Mouse (Mus musculus) CH12.LX (cell line): ENCODE results near the gene Nos1ap. TPM values are rescaled to one million over a fixed set of nuclear protein-coding genes. Genes with fewer than 3 reads are reported as not detected.
A peak's percentile ranks its signal among the peaks of the same experiment; 100 is the strongest.

ENCODE experiments used
- DNase-seq: peaks from one replicate; pipeline ENCODE4 v3.0.0-alpha.2; 2013; ENCODE audit errors: extremely low read depth
- H3K27ac ChIP-seq: 2 replicates; pipeline ENCODE4 v1.5.1; 2012; ENCODE audit warnings: low read depth, mild to moderate bottlenecking, control low read depth, moderate library complexity; ENCODE audit not compliant: insufficient read depth
- H3K27me3 ChIP-seq: replicated peaks from 2 replicates; pipeline ENCODE3; 2012; ENCODE audit warnings: inconsistent platforms
- H3K36me3 ChIP-seq, 2 experiments: replicated peaks in 1 of 2; 2 replicates each; pipeline versions ENCODE3 to v1.6.1; 2012; ENCODE audit warnings: inconsistent platforms in 1 of 2, low read length in 1 of 2, mild to moderate bottlenecking in 1 of 2, mixed read lengths in 1 of 2, moderate library complexity in 1 of 2; ENCODE audit not compliant: control insufficient read depth in 1 of 2, insufficient read depth in 1 of 2
- H3K4me1 ChIP-seq, 2 experiments: 2 replicates each; pipeline ENCODE4 v1.6.1; 2012; ENCODE audit warnings: inconsistent platforms in 1 of 2, moderate library complexity in 1 of 2; ENCODE audit not compliant: insufficient read depth in 2 of 2, control insufficient read depth in 1 of 2
- H3K4me2 ChIP-seq: 2 replicates; pipeline ENCODE4 v1.6.1; 2012; ENCODE audit warnings: low read depth, mild to moderate bottlenecking, control low read depth; ENCODE audit not compliant: poor library complexity, insufficient read depth, severe bottlenecking
- H3K4me3 ChIP-seq, 3 experiments: fragments of 150-350 bp in 1 of 3; sonication (generic) in 1 of 3; replicated peaks in 1 of 3; 2 replicates each; pipeline versions ENCODE3 to v1.5.1; 2011 to 2012; ENCODE audit warnings: low read depth in 2 of 3, low read length in 2 of 3, mild to moderate bottlenecking in 2 of 3, moderate library complexity in 2 of 3, control low read depth in 1 of 3, improper control_type of control experiment in 1 of 3, inconsistent platforms in 1 of 3, mixed read lengths in 1 of 3; ENCODE audit not compliant: poor library complexity in 1 of 3
- H3K79me2 ChIP-seq: replicated peaks from 2 replicates; pipeline ENCODE4 v1.6.1; 2012; ENCODE audit warnings: mild to moderate bottlenecking, moderate library complexity; ENCODE audit not compliant: control insufficient read depth, poor library complexity, insufficient read depth, severe bottlenecking; ENCODE audit errors: extremely low read depth
- H3K9ac ChIP-seq: 2 replicates; pipeline ENCODE4 v1.6.1; 2012; ENCODE audit warnings: low read depth, mild to moderate bottlenecking, control low read depth, moderate library complexity; ENCODE audit not compliant: insufficient read depth
- H3K9me3 ChIP-seq: replicated peaks from 2 replicates; pipeline ENCODE3; 2012; ENCODE audit warnings: low read length, inconsistent platforms, mixed read lengths
- CHD1 ChIP-seq: IDR thresholded peaks from 2 replicates; pipeline ENCODE4 v1.6.1; 2012; ENCODE audit warnings: low read depth, low read length, improper control_type of control experiment, inconsistent platforms
- CHD2 ChIP-seq: IDR thresholded peaks from 2 replicates; pipeline ENCODE4 v1.6.1; 2011; ENCODE audit warnings: low read length, improper control_type of control experiment
- CTCF ChIP-seq, 2 experiments: IDR thresholded peaks in 1 of 2; conservative IDR thresholded peaks in 1 of 2; 2 replicates each; pipeline ENCODE4 v1.5.1; 2011 to 2012; ENCODE audit warnings: low read depth in 2 of 2, low read length in 2 of 2, improper control_type of control experiment in 1 of 2, inconsistent platforms in 1 of 2, mild to moderate bottlenecking in 1 of 2, moderate library complexity in 1 of 2
- ELF1 ChIP-seq: IDR thresholded peaks from 2 replicates; pipeline ENCODE4 v1.6.1; 2014; ENCODE audit warnings: low read depth, mild to moderate bottlenecking, inconsistent platforms, low read length, improper control_type of control experiment
- EP300 ChIP-seq: IDR thresholded peaks from 2 replicates; pipeline ENCODE4 v1.6.1; 2011; ENCODE audit warnings: low read length, improper control_type of control experiment
- JUND ChIP-seq: conservative IDR thresholded peaks from 2 replicates; pipeline ENCODE4 v1.6.1; 2011; ENCODE audit warnings: low read depth, low read length, improper control_type of control experiment
- MEF2A ChIP-seq: IDR thresholded peaks from 2 replicates; pipeline ENCODE4 v1.6.1; 2014; ENCODE audit warnings: low read depth, mild to moderate bottlenecking, inconsistent platforms, low read length, improper control_type of control experiment, borderline replicate concordance
- MXI1 ChIP-seq: IDR thresholded peaks from 2 replicates; pipeline ENCODE4 v1.6.1; 2011; ENCODE audit warnings: mild to moderate bottlenecking, low read depth, low read length, improper control_type of control experiment
- NELFE ChIP-seq: IDR thresholded peaks from 2 replicates; pipeline ENCODE4 v1.6.1; 2011; ENCODE audit warnings: low read depth, low read length, improper control_type of control experiment
- NRF1 ChIP-seq: IDR thresholded peaks from 2 replicates; pipeline ENCODE4 v1.6.1; 2014; ENCODE audit warnings: low read depth, mild to moderate bottlenecking, inconsistent platforms, low read length, improper control_type of control experiment, moderate library complexity
- PAX5 ChIP-seq: IDR thresholded peaks from 2 replicates; pipeline ENCODE4 v1.6.1; 2012; ENCODE audit warnings: low read length, inconsistent platforms, mixed read lengths
- POLR2A ChIP-seq: IDR thresholded peaks from 2 replicates; pipeline ENCODE4 v1.6.1; 2011; ENCODE audit warnings: low read depth, mild to moderate bottlenecking, improper control_type of control experiment, low read length
- POLR2AphosphoS2 ChIP-seq: IDR thresholded peaks from 2 replicates; pipeline ENCODE4 v1.6.1; 2011; ENCODE audit warnings: low read depth, low read length, improper control_type of control experiment
- SMC3 ChIP-seq: IDR thresholded peaks from 2 replicates; pipeline ENCODE4 v1.6.1; 2011; ENCODE audit warnings: low read depth, low read length, improper control_type of control experiment
- TBP ChIP-seq: conservative IDR thresholded peaks from 2 replicates; pipeline ENCODE4 v1.6.1; 2011; ENCODE audit warnings: low read depth, low read length, improper control_type of control experiment
- TCF12 ChIP-seq: IDR thresholded peaks from 2 replicates; pipeline ENCODE4 v1.6.1; 2014; ENCODE audit warnings: low read depth, mild to moderate bottlenecking, inconsistent platforms, low read length, improper control_type of control experiment
- UBTF ChIP-seq: IDR thresholded peaks from 2 replicates; pipeline ENCODE4 v1.6.1; 2012; ENCODE audit warnings: low read depth, mild to moderate bottlenecking, inconsistent platforms, low read length, improper control_type of control experiment, moderate library complexity
- USF1 ChIP-seq: IDR thresholded peaks from 2 replicates; pipeline ENCODE4 v1.6.1; 2014; ENCODE audit warnings: low read depth, mild to moderate bottlenecking, inconsistent platforms, low read length, improper control_type of control experiment
- ZC3H11A ChIP-seq: IDR thresholded peaks from 2 replicates; pipeline ENCODE4 v1.6.1; 2012; ENCODE audit warnings: low read depth, mild to moderate bottlenecking, inconsistent platforms, low read length, improper control_type of control experiment
- ZKSCAN1 ChIP-seq: IDR thresholded peaks from 2 replicates; pipeline ENCODE4 v1.6.1; 2012; ENCODE audit warnings: low read depth, inconsistent platforms, low read length, improper control_type of control experiment, borderline replicate concordance
- dilution Hi-C: fragments of 300-500 bp; cut with MboI; formaldehyde crosslinking; loops from 2 replicates; pipeline ENCODE4 v1.14.3; 2020; ENCODE audit warnings: low sequenced_read_pairs; ENCODE audit not compliant: extremely low pct_unique_long_range_greater_than_20kb, extremely low pct_ligation_motif_present
- in situ Hi-C: fragments of 300-500 bp; cut with MboI; formaldehyde crosslinking; loops from 3 replicates; pipeline ENCODE4 v1.14.3; 2019; ENCODE audit warnings: low sequenced_read_pairs, low pct_ligation_motif_present, low pct_unique_long_range_greater_than_20kb, mixed read lengths
- polyA plus RNA-seq: library from polyadenylated mRNA; unstranded; fragments of >175 nt; gene quantifications from 2 replicates; pipeline ENCODE4 v1.2.1, GENCODE M21; 2012; ENCODE audit warnings: low read depth; ENCODE audit not compliant: insufficient read length
- total RNA-seq, 2 experiments: library from RNA; depleted of rRNA; stranded (reverse); fragments of 300-350 nt in 1 of 2; fragments of >200 nt in 1 of 2; gene quantifications; 2 replicates each; pipeline ENCODE4 v1.2.3; 2012 to 2014

Gene Nos1ap
- total and polyA plus RNA-seq, 3 experiments: not detected

GRCm38 (mm10) chr1:170339943-170340342 lies 249.7 kb downstream of the Nos1ap start:
- Histone ChIP-seq H3K4me1 (no peaks in the 10 kb centered on the region), H3K79me2 (no peaks in the 10 kb centered on the region), H3K4me3 (no peak overlapping the region), H3K9me3 (no peaks in the 10 kb centered on the region), H3K27me3 (no peaks in the 10 kb centered on the region), H3K4me2 (no peak overlapping the region), H3K36me3 (no peaks in the 10 kb centered on the region), H3K27ac (no peak overlapping the region), H3K9ac (no peak overlapping the region)
- in situ Hi-C loops: no loop called here
- DNase-seq: no peak
- dilution Hi-C loops: no loop called here
- TF ChIP-seq ZKSCAN1 (no peak), JUND (no peak), TCF12 (no peak), ZC3H11A (no peak), PAX5 (no peak), USF1 (no peak), NRF1 (no peak)

DNA sequence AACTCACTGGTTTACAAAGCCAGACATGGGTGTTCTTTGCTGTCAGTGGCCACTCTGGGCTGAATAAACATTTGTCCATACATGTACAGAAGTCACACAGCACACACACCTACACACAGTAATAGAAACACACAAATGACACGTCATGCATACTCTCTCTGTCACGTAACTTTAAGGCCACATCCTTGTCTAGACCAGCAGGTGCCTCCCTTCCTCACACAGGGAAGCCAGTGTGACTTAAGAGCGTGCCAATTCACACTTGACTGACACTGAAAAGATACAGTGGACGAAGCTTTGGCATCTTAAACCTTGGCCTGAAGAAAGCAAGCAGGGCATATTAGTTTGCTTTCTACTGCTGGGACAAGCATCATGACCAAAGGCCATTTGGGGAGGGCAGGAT lies 256.9 kb downstream of the Nos1ap start:
- H3K4me2 ChIP-seq: no peak overlapping the region
- no peak for DNase-seq
- TF ChIP-seq UBTF (no peak), CTCF (conservative IDR thresholded peaks at IDR 0.05 in 1 of 2, IDR thresholded peaks at IDR 0.05 in 1 of 2; ENCODE audit: low read depth in 2 of 2, low read length in 2 of 2) (peak in 1 of 2 experiments; percentile 18; a peak in 1 of 4 replicates), MXI1 (no peak), SMC3 (peak; percentile 19; the same call in 1 of the 2 replicates)
- peaks cover 0 to 10% of the 10 kb centered on the region in 2 experiments; a peak in 2 of 4 replicates for H3K4me1 ChIP-seq
- dilution Hi-C loops: no loop called here
- H3K9ac ChIP-seq: no peak overlapping the region
- H3K9me3 ChIP-seq: no peaks in the 10 kb centered on the region
- H3K4me3 ChIP-seq: no peak overlapping the region
- H3K27me3 ChIP-seq: peaks cover 2% of the 10 kb centered on the region
- in situ Hi-C loops: no loop called here
- no peak overlapping the region for H3K27ac ChIP-seq
- H3K36me3 ChIP-seq: no peaks in the 10 kb centered on the region
- no peaks in the 10 kb centered on the region for H3K79me2 ChIP-seq

DNA sequence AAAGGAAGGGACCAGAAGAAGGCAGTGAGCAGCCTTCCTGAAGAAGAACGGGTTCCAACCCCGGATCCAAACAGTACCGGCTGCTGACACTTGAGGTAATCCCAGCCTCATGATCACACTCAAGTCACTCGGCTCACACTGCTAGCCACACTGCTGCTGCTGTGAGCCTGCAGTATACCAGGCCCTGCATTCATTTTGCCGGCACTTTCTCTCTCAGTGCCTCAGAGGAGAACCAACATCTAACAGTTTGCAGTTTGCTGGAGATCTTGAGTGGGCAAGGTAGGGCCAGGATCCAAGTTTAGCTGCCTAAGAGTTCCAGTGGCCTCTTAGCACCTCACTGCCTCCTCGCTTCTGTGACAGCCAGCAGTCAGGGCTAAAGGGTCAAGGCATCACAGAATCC lies 257.7 kb downstream of the Nos1ap start:
- H3K4me2 ChIP-seq: no peak overlapping the region
- in situ Hi-C loops (no loop called here), dilution Hi-C loops (no loop called here)
- no peak for DNase-seq
- H3K4me1 ChIP-seq: peaks cover 0 to 10% of the 10 kb centered on the region in 2 experiments; a peak in 2 of 4 replicates
- H3K4me3 ChIP-seq: no peak overlapping the region
- H3K27ac ChIP-seq: no peak overlapping the region
- no peaks in the 10 kb centered on the region for H3K9me3 ChIP-seq
- no peaks in the 10 kb centered on the region for H3K79me2 ChIP-seq
- no peaks in the 10 kb centered on the region for H3K36me3 ChIP-seq
- no peak overlapping the region for H3K9ac ChIP-seq
- peaks cover 6% of the 10 kb centered on the region for H3K27me3 ChIP-seq
- TF ChIP-seq EP300 (no peak), TBP (no peak), CHD1 (no peak), CTCF (conservative IDR thresholded peaks at IDR 0.05 in 1 of 2, IDR thresholded peaks at IDR 0.05 in 1 of 2; ENCODE audit: low read depth in 2 of 2, low read length in 2 of 2) (no peak), CHD2 (no peak), ELF1 (no peak), MEF2A (no peak), ZC3H11A (no peak), POLR2A (no peak), POLR2AphosphoS2 (no peak), NELFE (no peak)
